Mouse (Mus musculus) thymus, postnatal 10 days (tissue): ENCODE results near the gene 9430015G10Rik.
"Not testable (repeated sequence)": the region's sequence is repeated elsewhere in the genome, so short reads cannot be mapped to it uniquely, and the experiment has no call there.

Source experiments
- DNase-seq, 2 experiments: peaks; one replicate each; pipeline ENCODE4 v3.0.0; 2021; ENCODE audit warnings: low spot score in 2 of 2

9430015G10Rik gene

DNA sequence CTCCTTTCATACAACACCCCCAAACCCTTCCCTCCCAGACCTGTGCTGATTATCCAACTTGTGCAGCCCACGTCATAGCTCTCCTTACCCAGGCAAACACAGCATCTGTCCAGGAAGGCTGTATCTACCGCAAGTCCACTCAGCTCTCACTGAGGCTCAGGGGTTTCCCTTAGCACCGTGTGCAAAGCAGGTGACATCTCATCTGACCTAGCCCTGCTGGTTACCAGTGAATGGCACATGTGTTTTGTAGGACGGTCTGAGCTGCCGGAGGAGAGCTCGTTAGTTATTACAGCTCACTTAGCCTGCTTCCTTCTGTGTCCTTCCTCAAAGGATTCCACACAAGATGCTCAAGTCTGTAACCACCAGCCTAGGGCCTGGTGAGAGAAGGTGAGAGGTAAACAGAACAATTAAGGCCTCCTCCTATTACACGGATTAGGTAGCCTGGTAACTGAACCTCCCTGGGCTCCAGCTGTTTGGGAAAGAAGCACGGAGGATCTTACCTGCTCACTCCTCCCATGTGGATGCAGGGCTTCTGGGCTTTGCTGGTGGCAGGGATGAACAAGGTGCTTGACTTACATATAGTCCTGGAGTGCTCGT lies 11.9 kb upstream of the 9430015G10Rik start:
- DNase-seq, result no peak

DNA sequence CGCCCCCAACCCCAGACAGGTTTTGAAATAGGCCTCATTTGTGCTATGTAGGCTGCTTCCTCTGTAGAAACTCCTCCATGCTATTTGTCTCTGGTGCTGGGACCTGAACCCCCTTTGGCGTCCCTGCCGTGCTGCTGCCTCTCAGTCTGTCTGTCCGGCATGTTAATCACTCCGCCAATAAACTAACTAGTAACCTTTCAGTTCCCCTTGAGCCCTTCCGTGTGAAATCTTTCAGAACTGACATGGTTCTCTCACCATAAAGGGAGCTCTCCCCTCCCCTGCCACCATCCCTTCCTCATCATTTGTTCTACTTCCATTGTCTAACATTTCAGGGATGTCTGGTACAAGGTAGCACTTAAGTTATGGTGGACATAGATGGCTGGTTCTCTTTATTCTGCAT lies 10.4 kb upstream of the 9430015G10Rik start:
- no peak for DNase-seq

DNA sequence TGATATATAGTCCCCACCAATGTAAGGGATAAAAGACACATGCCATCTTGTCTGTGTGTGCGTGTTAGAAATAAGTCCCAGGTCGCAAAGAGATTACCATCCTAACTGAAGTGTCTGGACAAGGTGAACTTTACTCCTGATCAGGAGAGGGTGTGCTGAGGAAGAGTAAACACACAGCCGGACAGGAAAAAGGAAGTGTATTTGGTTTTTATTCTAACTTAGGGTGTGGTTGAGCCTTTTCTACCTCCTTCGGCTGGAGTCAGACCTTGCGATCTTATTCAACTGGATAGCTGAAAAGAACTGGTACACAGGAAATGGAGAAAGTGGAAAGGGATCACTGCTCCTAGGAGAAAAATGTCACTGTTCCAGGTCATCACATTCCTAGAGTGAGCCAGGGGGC lies 9.3 kb upstream of the 9430015G10Rik start:
- no peak for DNase-seq

DNA sequence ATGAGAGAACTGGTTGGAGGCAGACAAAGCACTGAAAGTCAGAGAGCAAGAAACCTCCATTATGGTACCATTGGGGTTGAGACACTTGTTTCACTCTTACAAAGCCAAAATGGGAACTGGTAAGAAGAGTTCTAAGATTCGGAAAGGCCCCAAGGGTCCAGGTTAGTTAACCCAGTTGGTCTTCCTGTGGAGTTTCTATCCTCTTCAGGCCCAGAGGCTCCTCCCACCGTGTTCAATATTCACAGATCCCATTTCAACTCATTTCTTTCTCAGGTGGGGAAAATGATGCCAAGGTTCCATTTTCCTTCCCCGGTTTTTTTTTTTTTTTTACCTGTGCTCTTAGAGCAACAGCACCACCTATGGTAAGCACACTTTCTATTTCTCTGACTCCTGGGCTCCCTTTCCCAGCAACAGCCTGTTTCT lies 8.3 kb upstream of the 9430015G10Rik start:
- DNase-seq, result no peak

DNA sequence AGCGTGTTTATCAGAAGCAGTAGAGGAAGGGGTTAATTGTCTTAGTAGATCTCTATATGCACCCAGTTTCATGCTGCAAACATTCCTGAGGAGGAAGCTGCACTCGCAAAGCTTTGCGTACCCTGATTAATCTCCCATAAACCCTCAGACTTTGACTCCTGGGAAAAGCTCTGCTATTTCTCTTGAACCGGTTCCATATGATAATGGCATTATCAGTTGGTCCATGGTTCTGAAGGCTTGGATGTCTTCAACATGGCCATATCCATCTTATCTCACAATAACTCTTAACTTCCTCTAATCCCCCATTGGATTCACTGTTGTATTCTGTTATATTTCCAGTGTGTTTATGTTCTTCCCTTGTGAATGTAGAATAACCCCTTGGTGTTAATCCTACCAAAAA lies 6.4 kb upstream of the 9430015G10Rik start:
- DNase-seq, result no peak

DNA sequence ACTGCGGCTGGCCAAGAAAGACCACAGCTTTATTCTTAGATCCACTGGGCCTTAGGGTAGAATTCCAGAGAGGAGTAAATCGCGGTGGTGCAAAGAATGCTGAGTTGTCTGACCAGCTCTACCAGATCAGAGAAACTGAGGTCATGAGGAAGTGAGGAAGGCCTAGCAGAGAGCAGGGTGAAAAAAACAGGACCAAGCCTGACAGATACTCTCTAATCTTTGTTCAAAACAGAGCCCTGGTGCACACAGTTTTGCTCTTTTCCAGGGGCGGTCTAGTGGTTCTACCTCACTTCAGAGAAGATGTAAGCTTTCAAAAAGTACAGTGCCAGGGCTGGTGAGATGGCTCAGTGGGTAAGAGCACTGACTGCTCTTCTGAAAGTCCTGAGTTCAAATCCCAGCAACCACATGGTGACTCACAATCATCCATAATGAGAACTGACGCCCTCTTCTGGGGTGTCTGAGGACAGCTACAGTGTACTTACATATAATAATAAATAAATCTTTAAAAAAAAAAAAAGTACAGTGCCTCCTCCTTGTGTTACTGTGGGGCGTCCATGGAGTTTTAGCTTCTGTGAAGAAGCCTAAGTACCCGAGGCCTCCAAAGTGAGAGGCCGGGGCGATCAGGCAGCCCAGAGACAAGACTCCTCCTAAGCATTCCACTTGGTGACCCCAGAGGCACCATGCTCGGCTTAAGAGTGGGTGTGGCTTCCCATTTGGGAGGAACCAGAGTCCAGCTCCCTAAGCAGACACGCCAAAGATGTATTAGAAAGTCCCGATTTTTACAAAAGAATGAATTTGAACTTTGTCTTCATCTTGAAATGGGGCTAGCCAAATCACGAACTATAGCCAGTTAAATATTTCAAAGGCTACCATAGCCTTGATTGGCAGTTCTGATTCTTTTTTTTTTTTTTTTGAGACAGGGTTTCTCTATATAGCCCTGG lies 906 bp upstream of the 9430015G10Rik start:
- DNase-seq, result peak; percentile 17 to 28

DNA sequence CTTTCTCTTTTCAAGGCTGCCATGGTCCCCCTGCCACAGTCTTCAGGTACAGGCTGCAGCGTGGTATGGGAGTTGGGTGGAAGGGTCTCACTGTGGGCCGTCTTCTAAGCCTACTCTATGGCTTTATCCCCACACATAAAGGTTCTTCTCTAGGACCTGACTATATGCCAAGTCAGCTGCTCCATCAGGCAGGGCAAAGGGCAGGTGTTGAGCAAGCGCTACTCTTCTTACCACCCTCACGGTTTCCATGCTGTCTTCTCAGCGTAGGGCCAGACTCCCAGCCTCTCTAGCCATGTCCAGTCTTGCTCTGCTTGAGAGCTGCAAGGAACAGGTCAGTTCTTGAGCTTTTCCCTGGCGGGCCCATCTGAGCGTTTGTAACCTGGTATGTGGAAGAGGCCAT lies 14.3 kb downstream of the 9430015G10Rik start:
- DNase-seq, result no peak

DNA sequence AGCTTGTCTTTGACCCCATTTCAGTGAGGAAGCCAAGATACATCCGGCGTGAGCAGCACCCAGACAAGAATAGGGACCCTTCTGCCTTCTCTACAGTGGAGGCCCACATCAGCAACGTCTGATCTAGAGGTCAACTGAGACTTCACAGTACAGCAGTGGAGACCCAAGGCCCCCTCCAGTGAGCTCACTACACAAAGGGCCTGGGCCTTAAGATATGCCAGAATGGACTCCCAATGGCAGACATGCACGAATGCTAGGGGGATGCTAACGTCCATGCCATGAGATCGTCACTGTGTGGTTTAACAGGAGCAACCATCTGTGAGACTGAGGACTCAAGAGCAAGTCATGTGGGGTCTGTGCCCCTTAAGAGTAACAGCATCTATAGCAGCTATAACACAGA lies 15.6 kb downstream of the 9430015G10Rik start:
- DNase-seq, result no peak

DNA sequence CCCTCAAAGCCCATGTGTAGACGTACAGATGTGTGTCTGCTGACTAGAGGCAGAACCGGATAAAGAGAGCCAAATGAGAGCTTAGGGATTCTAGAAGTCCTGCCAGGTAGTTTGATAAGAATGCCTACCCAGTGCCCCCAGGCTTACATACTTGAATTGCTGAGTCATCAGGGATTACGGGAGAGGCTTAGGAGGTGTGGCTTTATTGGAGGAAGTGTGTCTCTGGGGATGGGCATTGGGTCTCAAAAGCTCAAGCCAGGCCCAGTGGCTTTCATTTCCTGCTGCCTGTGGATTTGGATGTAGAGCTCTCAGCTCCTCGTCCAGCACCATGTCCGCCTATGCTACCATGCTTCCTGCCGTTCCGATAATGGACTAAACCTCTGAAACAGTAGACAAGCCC lies 17.1 kb downstream of the 9430015G10Rik start:
- no peak for DNase-seq

DNA sequence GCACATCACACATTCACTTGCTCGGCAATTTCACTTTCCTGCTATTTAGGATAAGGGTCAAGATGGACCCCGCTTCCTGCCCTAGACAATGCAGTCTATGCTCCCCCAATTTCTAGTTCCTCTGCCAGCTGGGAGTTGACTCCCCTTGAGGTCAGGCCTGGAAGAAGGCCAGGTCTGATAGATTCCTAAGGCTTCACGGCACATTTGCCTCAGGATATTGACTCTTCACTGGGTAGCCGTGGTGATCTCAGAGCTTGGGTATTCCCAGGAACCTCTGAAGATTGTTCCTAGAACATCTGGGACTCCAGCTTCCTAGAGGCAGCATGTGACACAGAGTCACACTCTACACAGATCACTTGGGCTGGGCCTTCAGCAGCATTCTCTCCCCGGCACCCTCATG lies 19.0 kb downstream of the 9430015G10Rik start:
- no peak for DNase-seq

DNA sequence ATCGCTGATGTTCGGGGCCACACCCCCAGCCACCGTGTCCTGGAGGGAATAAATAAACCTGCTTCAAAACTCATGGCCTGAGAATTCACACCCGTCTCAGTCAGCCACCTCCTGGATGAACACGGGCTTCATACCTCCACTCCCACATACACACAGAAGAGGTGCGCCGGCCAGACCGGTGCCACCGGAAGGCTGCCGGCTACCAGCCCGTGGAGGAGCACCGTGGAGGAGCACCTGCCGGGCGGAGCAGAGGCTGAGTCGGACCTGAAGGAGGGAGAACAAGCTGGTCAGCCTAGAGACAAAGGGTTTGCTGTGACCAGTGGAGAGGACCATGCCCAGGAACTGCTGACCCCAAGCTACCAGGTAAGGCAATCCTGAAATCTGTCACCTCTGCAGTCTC lies 20.7 kb downstream of the 9430015G10Rik start, which contains the start of gene Rnf223:
Rnf223 (plus strand) TSS at position 78 of the 400 bp plus-strand sequence.
- no peak for DNase-seq

DNA sequence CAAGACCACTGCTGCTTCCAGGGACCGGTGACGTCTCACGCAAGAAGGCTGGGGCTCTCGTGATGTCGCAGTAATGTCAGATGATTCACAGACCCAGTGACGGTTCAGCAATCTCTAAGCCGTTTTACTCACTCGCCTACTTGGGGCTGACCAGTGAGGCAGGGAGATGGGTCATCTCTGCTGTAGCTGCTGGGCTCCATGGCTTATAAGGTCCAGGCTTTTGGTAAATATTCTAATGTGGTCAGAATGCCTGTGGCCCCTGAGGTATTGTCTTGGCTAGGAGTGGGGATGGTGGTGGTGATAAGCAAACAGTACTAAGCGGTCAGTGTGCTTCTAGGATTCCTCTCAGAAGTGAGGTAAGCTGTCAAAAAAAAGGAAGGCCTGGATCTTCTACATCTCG lies 21.2 kb downstream of the 9430015G10Rik start:
- DNase-seq, result no peak

DNA sequence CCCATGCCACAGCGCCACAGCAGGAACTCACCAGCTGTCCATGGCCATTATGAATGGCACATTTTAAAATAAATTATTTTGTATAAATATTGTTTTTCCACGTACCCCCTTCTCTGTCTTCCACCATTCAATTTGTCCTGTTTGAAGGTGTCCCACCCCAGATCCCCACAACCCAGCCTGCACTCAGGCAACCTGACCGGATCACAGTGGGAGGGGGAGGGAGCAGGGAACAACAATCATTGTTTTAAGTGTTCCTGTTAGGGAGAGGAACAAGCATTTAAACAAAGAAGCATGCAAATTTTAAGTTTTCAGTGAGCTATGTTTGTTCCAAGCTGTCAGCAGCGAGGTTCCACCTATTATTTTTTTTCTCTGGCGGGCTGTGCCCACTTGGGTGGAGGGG lies 23.6 kb downstream of the 9430015G10Rik start:
- DNase-seq, result no peak

DNA sequence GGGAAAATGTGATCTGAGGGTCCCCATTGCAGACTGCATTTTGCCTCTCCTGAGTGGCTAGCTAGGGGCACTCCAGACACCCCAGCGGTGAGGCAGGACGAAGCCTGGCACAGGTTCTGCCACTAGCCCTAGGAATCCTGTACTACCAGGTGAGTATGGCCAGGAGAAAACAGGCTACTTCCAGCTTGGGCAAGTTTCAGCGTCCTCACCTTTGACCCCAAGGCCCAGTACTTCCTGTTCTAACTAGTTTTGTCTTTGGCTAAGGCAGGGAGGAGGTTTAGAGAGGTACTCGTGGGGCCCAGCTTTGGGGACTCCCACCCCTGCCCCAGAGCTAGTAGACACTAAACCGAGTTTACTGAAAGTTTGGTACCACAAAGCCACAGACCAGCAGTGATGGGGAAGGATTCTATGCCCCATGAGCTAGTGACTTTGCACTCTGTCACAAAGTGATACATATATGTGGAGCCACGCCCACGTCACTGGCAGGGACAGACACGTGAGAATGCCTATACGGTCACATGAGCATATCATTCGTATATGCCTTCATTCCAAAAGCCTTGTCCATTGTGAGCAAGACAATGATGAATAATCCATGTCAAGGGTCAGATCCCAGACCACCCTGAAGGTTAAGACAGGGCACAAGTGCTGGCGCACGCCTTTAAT lies 24.3 kb downstream of the 9430015G10Rik start:
- DNase-seq, result no peak

DNA sequence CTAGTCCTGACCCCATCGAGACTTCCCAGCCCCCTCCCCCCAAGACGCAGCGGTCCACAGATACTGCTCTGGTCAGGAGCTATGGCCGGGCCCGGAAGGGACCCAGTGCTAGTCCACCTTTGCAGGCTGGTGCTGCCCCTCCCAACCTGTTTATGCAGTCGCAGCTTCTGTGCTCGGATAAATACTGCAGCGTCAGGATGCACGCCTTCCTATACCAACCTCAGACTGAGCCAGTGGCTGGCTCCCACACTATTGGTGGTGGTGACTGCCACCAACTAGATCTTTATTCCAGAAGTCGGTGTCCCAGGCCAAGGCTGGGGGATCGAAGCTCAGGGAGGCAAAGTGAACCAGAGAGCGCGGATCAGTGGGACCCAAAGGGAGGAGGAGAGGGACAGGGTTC lies 25.3 kb downstream of the 9430015G10Rik start:
- DNase-seq, result no peak

DNA sequence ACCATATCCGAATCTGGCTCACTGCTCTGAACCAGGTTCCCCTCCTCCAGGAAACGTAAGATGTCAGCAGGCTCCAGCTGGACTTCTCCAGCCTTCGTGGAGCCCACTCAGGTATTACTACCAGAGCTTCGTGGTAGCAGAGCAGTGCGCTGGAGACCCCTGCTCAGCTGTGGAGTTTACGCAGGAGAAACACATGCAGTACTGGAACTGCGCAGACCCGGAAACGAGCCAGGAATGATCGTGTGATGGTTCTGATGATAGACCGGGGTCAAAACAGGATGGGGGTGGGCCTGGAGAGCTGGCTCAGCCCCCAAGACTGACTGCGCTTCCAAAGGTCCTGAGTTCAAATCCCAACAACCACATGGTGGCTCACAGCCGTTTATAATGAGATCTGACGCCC lies 26.0 kb downstream of the 9430015G10Rik start:
- DNase-seq, result no peak

DNA sequence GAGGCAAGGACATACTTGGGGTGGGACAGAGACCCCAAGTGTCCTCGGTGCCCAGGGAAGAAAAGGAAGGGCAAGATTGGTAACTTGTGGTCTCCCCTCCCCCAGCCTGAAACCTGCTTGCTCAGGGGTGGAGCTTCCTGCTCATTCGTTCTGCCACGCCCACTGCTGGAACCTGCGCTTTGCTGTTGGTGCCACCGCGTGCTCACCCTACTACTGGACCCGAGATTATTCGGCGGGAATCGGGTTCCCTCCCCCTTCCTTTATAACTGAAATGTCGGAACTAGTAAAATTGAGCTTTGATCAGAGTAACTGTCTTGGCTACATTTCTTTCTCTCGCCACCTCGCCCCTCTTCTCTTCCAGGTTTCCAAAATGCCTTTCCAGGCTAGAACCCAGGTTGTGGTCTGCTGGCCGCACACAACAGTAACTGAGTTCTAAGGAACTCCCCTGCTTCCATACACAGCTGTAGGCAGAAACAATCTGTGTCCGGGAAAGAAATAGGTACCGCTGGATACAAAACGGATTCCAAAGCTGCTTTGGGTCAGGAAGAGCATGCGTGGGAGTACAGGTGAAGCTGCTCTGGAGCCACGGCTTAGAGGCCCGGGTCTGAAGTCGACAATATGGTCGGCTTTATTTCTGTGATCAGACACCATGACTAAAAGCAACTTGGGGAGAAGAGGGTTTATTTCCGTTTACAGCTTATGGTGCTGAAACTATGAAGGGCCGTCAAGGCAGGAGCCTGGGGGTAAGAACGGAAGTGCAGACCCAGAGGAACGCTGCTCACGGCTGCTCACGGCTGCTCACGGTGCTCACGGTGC lies 26.7 kb downstream of the 9430015G10Rik start:
- DNase-seq, result no peak

DNA sequence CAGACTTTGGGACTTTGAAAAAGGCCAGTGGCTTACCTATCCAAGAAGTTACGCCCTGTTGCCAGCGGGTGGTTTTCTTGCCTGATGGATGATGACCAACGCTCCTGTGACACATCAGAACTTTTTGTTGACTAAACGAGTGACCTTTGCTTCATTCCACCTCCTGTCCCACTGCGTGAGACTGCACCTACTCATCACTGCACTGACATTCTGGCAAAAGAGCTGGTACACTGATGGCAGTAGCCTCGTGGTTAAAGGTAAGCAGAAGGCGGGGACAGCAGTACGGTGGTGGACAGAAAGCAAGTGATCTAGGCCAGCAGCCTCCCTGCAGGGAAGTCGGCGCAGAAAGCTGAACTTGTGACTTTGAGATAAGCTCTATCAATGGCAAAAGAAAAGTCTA lies 41.1 kb downstream of the 9430015G10Rik start:
- not testable (repeated sequence) for DNase-seq

DNA sequence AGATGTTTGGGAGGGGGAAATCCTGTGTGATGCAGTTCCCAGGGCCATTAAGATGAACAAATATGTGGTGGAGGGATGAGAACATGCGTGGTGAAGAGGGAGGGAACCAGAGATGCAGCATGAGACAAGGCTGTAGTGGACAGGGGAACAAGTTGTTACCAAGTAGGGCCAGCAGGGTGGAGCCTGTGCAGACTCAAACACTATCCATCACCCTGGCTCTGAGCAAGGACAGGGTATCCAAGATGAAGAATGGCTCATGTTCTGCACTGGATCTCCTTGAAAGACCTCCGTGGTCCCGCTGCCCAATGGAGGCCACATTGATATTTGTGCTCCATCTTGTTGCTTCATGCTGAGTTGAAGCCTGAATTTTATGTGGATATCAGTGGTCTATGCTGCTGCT lies 45.0 kb downstream of the 9430015G10Rik start:
- no peak for DNase-seq

DNA sequence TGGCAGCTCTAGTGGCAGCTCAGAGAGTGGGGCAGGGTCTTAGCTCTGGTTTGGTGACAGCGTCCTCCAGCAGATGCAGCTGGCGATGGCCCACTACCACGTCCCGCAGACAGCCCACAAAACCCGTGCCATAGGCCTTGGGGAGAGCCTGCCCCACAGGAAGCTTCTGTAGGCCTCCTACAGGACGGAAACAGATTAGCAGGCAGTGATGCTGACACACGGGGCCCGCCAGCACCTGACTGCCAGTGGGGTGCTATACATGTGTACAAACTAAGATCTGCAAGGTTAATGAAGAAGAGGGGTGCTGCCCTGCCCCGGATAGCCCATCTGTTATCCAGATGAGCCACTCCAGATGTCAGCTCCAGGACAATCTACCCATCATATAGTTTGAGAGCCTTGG lies 56.7 kb downstream of the 9430015G10Rik start:
- peak in 1 of 2 experiments; percentile 27 for DNase-seq

DNA sequence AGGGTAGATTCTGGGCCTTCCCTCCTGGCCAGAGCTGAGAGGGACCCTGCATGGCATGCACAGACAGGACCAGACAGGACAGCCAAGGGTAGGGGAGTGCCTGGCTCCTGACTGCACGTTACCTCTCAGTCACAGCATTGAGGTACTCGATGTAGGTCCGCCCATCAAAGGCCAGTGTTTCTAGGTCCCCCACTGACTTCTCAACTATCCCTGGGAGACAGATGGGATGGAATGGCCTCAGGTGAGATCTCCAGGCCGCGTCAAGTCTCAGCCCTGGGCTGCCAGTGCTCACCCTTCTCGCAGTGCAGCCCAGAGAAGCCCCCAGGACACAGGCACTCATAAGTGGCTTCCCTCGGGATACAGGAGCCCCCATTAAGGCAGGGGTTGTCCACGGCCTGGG lies 58.8 kb downstream of the 9430015G10Rik start:
- no peak for DNase-seq

DNA sequence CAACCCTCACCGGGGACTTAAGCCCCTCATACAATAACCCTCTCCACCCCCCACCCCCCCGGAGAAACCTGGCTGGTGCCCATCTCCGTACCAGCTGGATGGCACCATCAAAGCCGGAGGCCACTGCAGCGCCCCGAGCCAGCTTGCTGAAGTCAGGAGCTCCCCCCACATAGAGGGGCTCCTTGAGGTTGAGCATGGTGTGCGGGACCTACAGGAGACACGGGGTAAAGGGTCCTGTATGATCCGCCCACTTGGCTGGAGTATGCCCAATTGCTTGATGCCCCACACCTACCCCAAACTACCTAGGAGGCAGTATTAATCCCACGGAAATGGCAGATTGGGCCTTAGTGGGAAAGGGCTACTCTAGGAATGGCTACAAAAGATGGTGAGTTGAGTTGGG lies 59.3 kb downstream of the 9430015G10Rik start:
- DNase-seq, result no peak
